Mouse (Mus musculus): ENCODE results near the gene Dhps. TPM values are rescaled to one million over a fixed set of nuclear protein-coding genes. Genes with fewer than 3 reads are reported as not detected.

Dhps gene
- total and polyA plus RNA-seq, 3 experiments, result 44.7 to 88.5 (median 60.1) TPM

GRCm38 (mm10) chr8:85036381-85036717, 35.2 kb upstream of the Dhps start:
- Histone ChIP-seq H3K36me3 (replicated peaks in 1 of 2; ENCODE audit: control insufficient read depth in 1 of 2, insufficient read depth in 1 of 2, low read length in 1 of 2) (peaks cover 28 to 45% of the 10 kb centered on the region in 2 experiments), H3K4me1 (ENCODE audit: control insufficient read depth in 1 of 2, insufficient read depth in 2 of 2) (peaks cover 3 to 45% of the 10 kb centered on the region in 2 experiments), H3K27ac (ENCODE audit: insufficient read depth, low read depth) (peak overlapping the region; percentile 78; the same call in 1 of the 2 replicates), H3K4me3 (replicated peaks in 1 of 3; ENCODE audit: low read depth in 2 of 3, low read length in 2 of 3, poor library complexity in 1 of 3) (peak overlapping the region; percentile 66 to 90 (median 88)), H3K9me3 (replicated peaks; ENCODE audit: low read length) (no peaks in the 10 kb centered on the region), H3K4me2 (ENCODE audit: insufficient read depth, low read depth, poor library complexity, severe bottlenecking) (peak overlapping the region; percentile 93), H3K27me3 (replicated peaks) (no peaks in the 10 kb centered on the region), H3K9ac (ENCODE audit: insufficient read depth, low read depth) (peak overlapping the region; percentile 72), H3K79me2 (replicated peaks; ENCODE audit: control insufficient read depth, extremely low read depth, insufficient read depth, poor library complexity, severe bottlenecking) (peaks cover 48% of the 10 kb centered on the region)
- dilution Hi-C loops (cut with MboI; ENCODE audit: extremely low pct_ligation_motif_present, extremely low pct_unique_long_range_greater_than_20kb, low sequenced_read_pairs) (no loop called here), in situ Hi-C loops (cut with MboI; ENCODE audit: low pct_ligation_motif_present, low pct_unique_long_range_greater_than_20kb, low sequenced_read_pairs) (no loop called here)
- TF ChIP-seq ETS1 (conservative IDR thresholded peaks at IDR 0.05; ENCODE audit: low read depth, low read length), result no peak
- TF ChIP-seq TBP (conservative IDR thresholded peaks at IDR 0.05; ENCODE audit: low read depth, low read length), result no peak; the same call in 1 of the 2 replicates
- TF ChIP-seq MYC (IDR thresholded peaks at IDR 0.05; ENCODE audit: low read depth, low read length), result no peak
- no peak for TF ChIP-seq PAX5 (IDR thresholded peaks at IDR 0.05; ENCODE audit: low read length)
- peak; percentile 69; the same call in 1 of the 2 replicates for TF ChIP-seq NELFE (IDR thresholded peaks at IDR 0.05; ENCODE audit: low read depth, low read length)
- no peak for TF ChIP-seq BHLHE40 (IDR thresholded peaks at IDR 0.05; ENCODE audit: low read depth, low read length)
- TF ChIP-seq USF1 (IDR thresholded peaks at IDR 0.05; ENCODE audit: low read depth, low read length), result no peak
- TF ChIP-seq E2F4 (IDR thresholded peaks at IDR 0.05; ENCODE audit: insufficient replicate concordance, low read depth, low read length), result no peak
- TF ChIP-seq GABPA (IDR thresholded peaks at IDR 0.05; ENCODE audit: insufficient replicate concordance, low read depth, low read length), result no peak
- peak; percentile 50; the same call in 1 of the 2 replicates for TF ChIP-seq TCF12 (IDR thresholded peaks at IDR 0.05; ENCODE audit: low read depth, low read length)
- no peak for TF ChIP-seq CTCF (conservative IDR thresholded peaks at IDR 0.05 in 1 of 2, IDR thresholded peaks at IDR 0.05 in 1 of 2; ENCODE audit: low read depth in 2 of 2, low read length in 2 of 2)
- TF ChIP-seq ZC3H11A (IDR thresholded peaks at IDR 0.05; ENCODE audit: low read depth, low read length), result no peak
- peak; percentile 64; the same call in 1 of the 2 replicates for TF ChIP-seq CHD1 (IDR thresholded peaks at IDR 0.05; ENCODE audit: low read depth, low read length)
- no peak for TF ChIP-seq USF2 (conservative IDR thresholded peaks at IDR 0.05; ENCODE audit: low read depth, low read length)
- 0 out of 2 replicates have a peak, but pooled peaks have one; percentile 17 for TF ChIP-seq MAFK (IDR thresholded peaks at IDR 0.05; ENCODE audit: insufficient replicate concordance, low read length)
- TF ChIP-seq MAX (IDR thresholded peaks at IDR 0.05; ENCODE audit: low read length), result no peak
- TF ChIP-seq RAD21 (IDR thresholded peaks at IDR 0.05; ENCODE audit: low read depth, low read length), result no peak
- no peak for TF ChIP-seq NRF1 (IDR thresholded peaks at IDR 0.05; ENCODE audit: low read depth, low read length)
- no peak for TF ChIP-seq SMC3 (IDR thresholded peaks at IDR 0.05; ENCODE audit: low read depth, low read length)
- no peak for TF ChIP-seq ZNF384 (IDR thresholded peaks at IDR 0.05; ENCODE audit: low read depth, low read length)
- no peak for TF ChIP-seq RCOR1 (conservative IDR thresholded peaks at IDR 0.05; ENCODE audit: low read depth, low read length)
- no peak for TF ChIP-seq ELF1 (IDR thresholded peaks at IDR 0.05; ENCODE audit: low read depth, low read length)
- no peak; the same call in 1 of the 2 replicates for TF ChIP-seq CHD2 (IDR thresholded peaks at IDR 0.05; ENCODE audit: low read length)
- TF ChIP-seq MAZ (IDR thresholded peaks at IDR 0.05; ENCODE audit: low read depth, low read length), result no peak
- TF ChIP-seq ZMIZ1 (IDR thresholded peaks at IDR 0.05; ENCODE audit: low read depth, low read length), result 0 out of 2 replicates have a peak, but pooled peaks have one; percentile 16
- TF ChIP-seq IRF4 (IDR thresholded peaks at IDR 0.05; ENCODE audit: low read depth, low read length), result no peak
- TF ChIP-seq POLR2AphosphoS2 (IDR thresholded peaks at IDR 0.05; ENCODE audit: low read depth, low read length), result 0 out of 2 replicates have a peak, but pooled peaks have one; percentile 54
- TF ChIP-seq JUN (IDR thresholded peaks at IDR 0.05; ENCODE audit: insufficient read depth, low read depth, low read length), result no peak
- no peak for TF ChIP-seq UBTF (IDR thresholded peaks at IDR 0.05; ENCODE audit: low read depth, low read length)
- TF ChIP-seq ZKSCAN1 (IDR thresholded peaks at IDR 0.05; ENCODE audit: borderline replicate concordance, low read depth, low read length), result no peak
- TF ChIP-seq POLR2A (IDR thresholded peaks at IDR 0.05; ENCODE audit: low read depth, low read length), result peak; percentile 52; the same call in 1 of the 2 replicates
- no peak for TF ChIP-seq MEF2A (IDR thresholded peaks at IDR 0.05; ENCODE audit: borderline replicate concordance, low read depth, low read length)
- TF ChIP-seq MXI1 (IDR thresholded peaks at IDR 0.05; ENCODE audit: low read depth, low read length), result no peak
- no peak for TF ChIP-seq EP300 (IDR thresholded peaks at IDR 0.05; ENCODE audit: low read length)
- no peak for TF ChIP-seq KAT2A (IDR thresholded peaks at IDR 0.05; ENCODE audit: insufficient replicate concordance, low read length)
- no peak for TF ChIP-seq SIN3A (IDR thresholded peaks at IDR 0.05; ENCODE audit: low read length)
- no peak for TF ChIP-seq HCFC1 (IDR thresholded peaks at IDR 0.05; ENCODE audit: low read depth, low read length)
- TF ChIP-seq JUND (conservative IDR thresholded peaks at IDR 0.05; ENCODE audit: low read depth, low read length), result no peak
- DNase-seq (ENCODE audit: extremely low read depth), result no peak
